Mouse (Mus musculus) activated CD4-positive, CD25-positive, alpha-beta regulatory T cell, adult 9 weeks (primary cell): ENCODE results near the gene Abca14. TPM values are rescaled to one million over a fixed set of nuclear protein-coding genes. Genes with fewer than 3 reads are reported as not detected.

ENCODE experiments used
- polyA plus RNA-seq: library from polyadenylated mRNA; unstranded; fragments of 100-300 nt; shearing (Covaris generic); gene quantifications from one replicate; pipeline ENCODE4 v1.2.1, GENCODE M21; 2017

The Abca14 gene
- not detected for polyA plus RNA-seq

GRCm38 (mm10) chr7:120203789-120204188 is at the start of gene Abca14:
Gene Abca14, plus strand, starts transcription at chr7:120203961.

GRCm38 (mm10) chr7:120173603-120174244 is 30.0 kb upstream of the Abca14 start, which contains the start of gene Anks4b:
Gene Anks4b, plus strand, starts transcription at chr7:120173858.

GRCm38 (mm10) chr7:120201771-120202170 is 2.0 kb upstream of the Abca14 start, which contains the start of gene Crym:
Gene Crym, minus strand, starts transcription at chr7:120202111.

DNA sequence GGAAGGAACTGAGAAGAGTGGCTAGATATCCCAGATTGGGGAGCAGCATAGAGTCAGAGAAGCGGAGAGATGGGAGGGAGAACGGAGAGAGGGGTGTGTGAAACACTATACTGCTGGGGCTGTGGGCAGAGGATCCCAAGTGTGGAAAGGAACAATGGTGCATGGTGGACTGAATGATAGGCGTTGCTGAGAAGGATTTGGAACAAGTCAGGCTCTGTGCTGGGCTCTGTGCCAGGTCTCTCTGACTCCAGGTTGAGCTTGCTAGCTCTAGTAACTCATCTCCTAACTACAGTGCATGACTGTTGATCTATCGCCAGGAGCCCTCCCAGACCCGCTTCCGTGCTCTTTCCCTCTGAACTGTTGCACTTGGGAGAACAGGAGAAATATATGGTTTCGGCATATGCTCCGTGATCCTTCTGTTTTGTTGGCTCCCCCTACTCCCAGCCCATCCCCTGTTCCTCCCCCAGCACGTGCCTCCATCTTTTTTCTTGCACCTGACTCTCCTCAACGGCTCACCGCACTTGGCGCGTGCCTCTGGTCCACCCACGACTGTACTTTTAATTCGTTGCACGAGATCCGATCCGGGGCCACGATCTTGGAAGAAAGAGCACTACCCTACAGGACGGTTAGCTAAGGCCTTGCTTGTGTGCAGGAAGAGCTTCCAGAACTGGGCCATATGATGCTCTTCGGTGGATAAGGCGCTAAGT is 124.5 kb downstream of the Abca14 start, which contains the start of gene Abca15:
Abca15 (plus strand) TSS at position 584 of the 707 bp plus-strand sequence.

Other genes with a start within 250 kb of the Abca14 start
- not detected for gene Dnah3, start 108.7 kb upstream of the Abca14 start, polyA plus RNA-seq
- gene Tmem159, start 101.6 kb upstream of the Abca14 start, polyA plus RNA-seq = 5.8 TPM
- gene Zp2, start 58.7 kb upstream of the Abca14 start, polyA plus RNA-seq = not detected
- not detected for gene Anks4b, start 30.1 kb upstream of the Abca14 start, polyA plus RNA-seq
- not detected for gene Crym, start 1.9 kb upstream of the Abca14 start, polyA plus RNA-seq
- gene Abca15, start 124.7 kb downstream of the Abca14 start, polyA plus RNA-seq = not detected
- gene Abca16, start 205.7 kb downstream of the Abca14 start, polyA plus RNA-seq = not detected